Mouse (Mus musculus): Measurements from ENCODE around the gene Coro1b. TPM values are rescaled to one million over a fixed set of nuclear protein-coding genes. Genes with fewer than 3 reads are reported as not detected.

Coro1b gene
- 192 TPM for polyA plus RNA-seq (2017; shearing (Covaris generic))

GRCm38 (mm10) chr19:4148491-4148806 is at the start of gene Coro1b:
Gene Coro1b, plus strand, starts transcription at chr19:4148619.

GRCm38 (mm10) chr19:4099837-4100717 is 48.3 kb upstream of the Coro1b start, which contains the start of gene Pitpnm1:
Gene Pitpnm1, plus strand, starts transcription at chr19:4099998.

GRCm38 (mm10) chr19:4125741-4126696 is 22.4 kb upstream of the Coro1b start, which contains the start of gene Aip:
Gene Aip, minus strand, starts transcription at chr19:4125858.

GRCm38 (mm10) chr19:4139446-4139845 is 9.0 kb upstream of the Coro1b start, which contains the start of gene Gpr152:
Gene Gpr152, plus strand, starts transcription at chr19:4139787.

GRCm38 (mm10) chr19:4143759-4144268 is 4.6 kb upstream of the Coro1b start, which contains the start of gene Cabp4:
Gene Cabp4, minus strand, starts transcription at chr19:4144033.

GRCm38 (mm10) chr19:4153232-4153654 is 4.8 kb downstream of the Coro1b start, which contains the start of gene Ptprcap:
Gene Ptprcap, plus strand, starts transcription at chr19:4153604.

GRCm38 (mm10) chr19:4162646-4163542 is 14.5 kb downstream of the Coro1b start, which contains the start of gene Rps6kb2:
Gene Rps6kb2, minus strand, starts transcription at chr19:4163354.

GRCm38 (mm10) chr19:4175368-4175947 is 27.0 kb downstream of the Coro1b start, which contains the start of gene Carns1:
Gene Carns1, minus strand, starts transcription at chr19:4175479.

GRCm38 (mm10) chr19:4190831-4191334 is 42.5 kb downstream of the Coro1b start, which contains the start of gene Tbc1d10c:
Gene Tbc1d10c, minus strand, starts transcription at chr19:4191284.

GRCm38 (mm10) chr19:4191528-4192250 is 43.3 kb downstream of the Coro1b start, which contains the start of gene Ppp1ca:
Gene Ppp1ca, plus strand, starts transcription at chr19:4192065.

GRCm38 (mm10) chr19:4201291-4201909 is 53.0 kb downstream of the Coro1b start, which contains the start of gene Rad9a:
Gene Rad9a, minus strand, starts transcription at chr19:4201662.

Other genes starting within 250 kb of the Coro1b start
- 67.3 TPM for gene Tcirg1, start 241.5 kb upstream of the Coro1b start, polyA plus RNA-seq (2017; shearing (Covaris generic))
- gene Ndufs8, start 235.8 kb upstream of the Coro1b start, polyA plus RNA-seq (2017; shearing (Covaris generic)): 102 TPM
- gene Aldh3b1, start 218.8 kb upstream of the Coro1b start, polyA plus RNA-seq (2017; shearing (Covaris generic)): not detected
- gene Unc93b1, start 213.4 kb upstream of the Coro1b start, polyA plus RNA-seq (2017; shearing (Covaris generic)): 29.4 TPM
- gene Aldh3b3, start 190.0 kb upstream of the Coro1b start, polyA plus RNA-seq (2017; shearing (Covaris generic)): not detected
- gene Aldh3b2, start 176.3 kb upstream of the Coro1b start, polyA plus RNA-seq (2017; shearing (Covaris generic)): not detected
- gene Acy3, start 162.0 kb upstream of the Coro1b start, polyA plus RNA-seq (2017; shearing (Covaris generic)): not detected
- not detected for gene Tbx10, start 155.9 kb upstream of the Coro1b start, polyA plus RNA-seq (2017; shearing (Covaris generic))
- 10.5 TPM for gene Nudt8, start 148.0 kb upstream of the Coro1b start, polyA plus RNA-seq (2017; shearing (Covaris generic))
- gene Gm49405, start 148.0 kb upstream of the Coro1b start, polyA plus RNA-seq (2017; shearing (Covaris generic)): 1.0 TPM
- gene Doc2g, start 145.3 kb upstream of the Coro1b start, polyA plus RNA-seq (2017; shearing (Covaris generic)): 2.4 TPM
- gene Ndufv1, start 135.8 kb upstream of the Coro1b start, polyA plus RNA-seq (2017; shearing (Covaris generic)): 104 TPM
- gene Gstp1, start 110.6 kb upstream of the Coro1b start, polyA plus RNA-seq (2017; shearing (Covaris generic)): 355 TPM
- gene Gstp2, start 102.6 kb upstream of the Coro1b start, polyA plus RNA-seq (2017; shearing (Covaris generic)): 3.3 TPM
- 56.1 TPM for gene Gstp3, start 89.0 kb upstream of the Coro1b start, polyA plus RNA-seq (2017; shearing (Covaris generic))
- gene Cabp2, start 67.0 kb upstream of the Coro1b start, polyA plus RNA-seq (2017; shearing (Covaris generic)): not detected
- 441 TPM for gene Cdk2ap2, start 51.4 kb upstream of the Coro1b start, polyA plus RNA-seq (2017; shearing (Covaris generic))
- 253 TPM for gene Pitpnm1, start 48.6 kb upstream of the Coro1b start, polyA plus RNA-seq (2017; shearing (Covaris generic))
- 150 TPM for gene Aip, start 22.8 kb upstream of the Coro1b start, polyA plus RNA-seq (2017; shearing (Covaris generic))
- not detected for gene Gpr152, start 8.8 kb upstream of the Coro1b start, polyA plus RNA-seq (2017; shearing (Covaris generic))
- not detected for gene Cabp4, start 4.6 kb upstream of the Coro1b start, polyA plus RNA-seq (2017; shearing (Covaris generic))
- 341 TPM for gene Ptprcap, start 5.0 kb downstream of the Coro1b start, polyA plus RNA-seq (2017; shearing (Covaris generic))
- gene Rps6kb2, start 14.7 kb downstream of the Coro1b start, polyA plus RNA-seq (2017; shearing (Covaris generic)): 46.8 TPM
- gene Carns1, start 26.9 kb downstream of the Coro1b start, polyA plus RNA-seq (2017; shearing (Covaris generic)): 15.2 TPM
- 376 TPM for gene Tbc1d10c, start 42.7 kb downstream of the Coro1b start, polyA plus RNA-seq (2017; shearing (Covaris generic))
- gene Ppp1ca, start 43.4 kb downstream of the Coro1b start, polyA plus RNA-seq (2017; shearing (Covaris generic)): 688 TPM
- 27.5 TPM for gene Rad9a, start 53.0 kb downstream of the Coro1b start, polyA plus RNA-seq (2017; shearing (Covaris generic))
- gene Clcf1, start 65.6 kb downstream of the Coro1b start, polyA plus RNA-seq (2017; shearing (Covaris generic)): 36.7 TPM
- not detected for gene AC109138.7, start 65.7 kb downstream of the Coro1b start, polyA plus RNA-seq (2017; shearing (Covaris generic))
- gene Pold4, start 83.3 kb downstream of the Coro1b start, polyA plus RNA-seq (2017; shearing (Covaris generic)): 62.7 TPM
- gene Ssh3, start 120.6 kb downstream of the Coro1b start, polyA plus RNA-seq (2017; shearing (Covaris generic)): 0.67 TPM
- 8.1 TPM for gene Ankrd13d, start 134.5 kb downstream of the Coro1b start, polyA plus RNA-seq (2017; shearing (Covaris generic))
- gene Grk2, start 157.6 kb downstream of the Coro1b start, polyA plus RNA-seq (2017; shearing (Covaris generic)): 237 TPM
- 84.1 TPM for gene Kdm2a, start 249.7 kb downstream of the Coro1b start, polyA plus RNA-seq (2017; shearing (Covaris generic))

All from effector memory CD4-positive, alpha-beta T cell, adult 5 months (primary cell).